Mouse (Mus musculus) testis, adult 2 months (tissue): ENCODE measurements around the gene Lrrc57. TPM values are rescaled to one million over a fixed set of nuclear protein-coding genes. Genes with fewer than 3 reads are reported as not detected.
A peak's percentile ranks its signal among the peaks of the same experiment; 100 is the strongest.

ENCODE experiments used
- H3K27ac ChIP-seq: fragments of 200-500 bp; 2 replicates; pipeline ENCODE4 v1.5.1; 2012; ENCODE audit warnings: low read depth, low read length; ENCODE audit not compliant: control insufficient read depth, insufficient read depth
- H3K27me3 ChIP-seq: fragments of 200-500 bp; 2 replicates; pipeline ENCODE4 v1.6.1; 2012; ENCODE audit warnings: mild to moderate bottlenecking, low read length, moderate library complexity; ENCODE audit not compliant: control insufficient read depth, insufficient read depth
- H3K36me3 ChIP-seq: fragments of 200-500 bp; 2 replicates; pipeline ENCODE4 v1.6.1; 2012; ENCODE audit warnings: mild to moderate bottlenecking, low read length; ENCODE audit not compliant: control insufficient read depth, insufficient read depth
- H3K4me1 ChIP-seq: fragments of 200-500 bp; 2 replicates; pipeline ENCODE4 v1.6.1; 2012; ENCODE audit warnings: low read length; ENCODE audit not compliant: control insufficient read depth, insufficient read depth
- H3K4me3 ChIP-seq: fragments of 200-500 bp; 2 replicates; pipeline ENCODE4 v1.5.1; 2012; ENCODE audit warnings: low read depth, mild to moderate bottlenecking, low read length, moderate library complexity, mixed read lengths; ENCODE audit not compliant: control insufficient read depth
- CTCF ChIP-seq: fragments of 200-500 bp; IDR thresholded peaks from 2 replicates; pipeline ENCODE4 v1.5.1; 2012; ENCODE audit warnings: low read depth, mild to moderate bottlenecking, inconsistent platforms, low read length, moderate library complexity; ENCODE audit not compliant: control insufficient read depth, insufficient read depth, insufficient replicate concordance
- POLR2A ChIP-seq: fragments of 200-500 bp; IDR thresholded peaks from 2 replicates; pipeline ENCODE4 v1.6.1; 2012; ENCODE audit warnings: low read depth, mild to moderate bottlenecking, inconsistent platforms, low read length, moderate library complexity; ENCODE audit not compliant: control insufficient read depth
- polyA plus RNA-seq: library from polyadenylated mRNA; depleted of rRNA; stranded (reverse); fragments of >200 nt; gene quantifications from 2 replicates; pipeline ENCODE4 v1.2.3, GENCODE M21; 2012

The Lrrc57 gene
- polyA plus RNA-seq, 1 experiment, result 232 TPM

DNA sequence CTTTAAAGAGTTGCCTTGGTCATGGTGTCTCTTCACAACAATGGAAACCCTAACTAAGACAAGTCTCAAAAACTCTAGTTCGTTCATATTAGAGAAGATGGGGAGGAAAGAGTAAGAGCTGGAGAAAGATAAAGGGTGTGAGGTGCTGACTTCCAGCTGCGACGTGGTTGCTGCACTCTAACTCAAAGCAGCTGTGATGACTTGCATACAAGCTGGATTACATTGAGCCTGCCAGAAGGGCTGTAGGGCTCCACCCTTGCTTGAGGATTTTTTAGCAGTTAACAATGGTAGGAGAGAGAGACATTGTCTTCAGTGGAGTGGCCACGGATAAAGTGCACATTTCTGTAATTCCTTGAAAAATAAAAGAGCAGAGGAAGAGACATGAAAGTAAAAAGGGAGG is 37.5 kb upstream of the Lrrc57 start:
- TF ChIP-seq CTCF (no peak), POLR2A (no peak)
- H3K27me3 ChIP-seq, result no peaks in the 10 kb centered on the region
- no peak overlapping the region for H3K4me3 ChIP-seq
- H3K27ac ChIP-seq, result no peak overlapping the region
- H3K4me1 ChIP-seq, result peaks cover 2% of the 10 kb centered on the region; the same call in 1 of the 2 replicates
- H3K36me3 ChIP-seq, result no peaks in the 10 kb centered on the region

DNA sequence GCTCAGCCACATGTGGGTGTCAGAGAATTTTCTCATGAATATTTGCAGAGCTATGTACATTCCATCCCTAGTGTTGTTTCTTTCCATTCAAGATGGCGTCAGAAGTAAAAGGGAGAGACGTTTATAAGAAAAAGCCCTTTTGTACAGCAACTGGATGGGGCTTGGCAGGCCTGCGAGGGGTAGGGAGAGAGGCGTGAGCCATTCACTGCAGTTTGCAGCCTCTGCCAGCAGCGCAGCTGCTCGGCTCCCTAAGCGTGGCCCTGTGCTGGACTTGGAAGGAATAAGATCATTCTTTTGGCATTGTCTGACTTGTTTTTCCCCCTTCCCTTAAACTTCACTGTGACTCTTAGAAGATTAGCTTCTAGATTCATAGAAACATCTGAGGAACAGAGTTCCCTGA is 34.5 kb upstream of the Lrrc57 start:
- Histone ChIP-seq H3K27me3 (no peaks in the 10 kb centered on the region), H3K4me3 (no peak overlapping the region), H3K27ac (no peak overlapping the region), H3K4me1 (peaks cover 2% of the 10 kb centered on the region; the same call in 1 of the 2 replicates), H3K36me3 (no peaks in the 10 kb centered on the region)
- no peak for TF ChIP-seq POLR2A
- TF ChIP-seq CTCF, result no peak

DNA sequence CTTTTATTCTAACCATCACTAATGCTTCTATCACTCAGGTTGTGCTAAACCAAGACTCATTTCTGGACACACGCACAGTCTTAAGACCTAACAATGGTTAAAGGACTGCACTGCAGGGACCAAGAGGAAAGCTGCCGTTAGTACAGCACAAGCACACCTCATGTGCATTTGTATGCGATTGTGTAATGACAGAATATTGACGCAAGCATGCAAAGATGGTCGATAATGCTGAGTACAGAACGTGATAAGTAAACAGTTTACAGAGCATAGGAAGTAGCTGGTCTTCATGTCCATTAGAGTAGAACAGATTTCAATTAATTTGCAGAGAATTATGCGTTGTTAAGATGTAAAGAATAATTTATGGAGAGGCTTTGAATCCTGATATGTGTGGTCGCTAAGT is 31.5 kb upstream of the Lrrc57 start:
- Histone ChIP-seq H3K27ac (no peak overlapping the region), H3K27me3 (no peaks in the 10 kb centered on the region), H3K4me3 (no peak overlapping the region), H3K36me3 (no peaks in the 10 kb centered on the region), H3K4me1 (peaks cover 2% of the 10 kb centered on the region; the same call in 1 of the 2 replicates)
- no peak for TF ChIP-seq POLR2A
- TF ChIP-seq CTCF, result no peak

DNA sequence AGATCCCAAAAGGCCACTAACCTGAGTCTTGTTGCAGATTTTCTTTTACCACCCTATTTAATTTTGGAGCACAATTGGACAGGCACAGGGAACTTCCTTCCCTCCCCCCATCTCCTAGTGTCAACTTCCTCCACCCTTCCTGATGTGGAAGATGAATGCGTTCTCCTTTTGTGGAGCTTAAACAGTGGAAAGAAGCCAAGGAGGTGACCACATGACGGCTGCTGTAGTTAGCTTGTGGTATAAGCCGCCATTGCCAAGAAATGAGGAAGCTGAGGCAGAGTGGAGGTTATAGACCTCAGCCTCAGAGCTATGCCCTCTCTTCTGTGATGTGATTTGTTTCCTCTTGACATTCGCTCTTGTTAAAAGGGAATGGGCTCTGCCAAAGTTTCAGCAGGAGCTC is 22.6 kb upstream of the Lrrc57 start:
- Histone ChIP-seq H3K36me3 (no peaks in the 10 kb centered on the region), H3K4me3 (no peak overlapping the region), H3K4me1 (peaks cover 5% of the 10 kb centered on the region), H3K27me3 (no peaks in the 10 kb centered on the region), H3K27ac (no peak overlapping the region)
- TF ChIP-seq POLR2A (no peak), CTCF (no peak)

DNA sequence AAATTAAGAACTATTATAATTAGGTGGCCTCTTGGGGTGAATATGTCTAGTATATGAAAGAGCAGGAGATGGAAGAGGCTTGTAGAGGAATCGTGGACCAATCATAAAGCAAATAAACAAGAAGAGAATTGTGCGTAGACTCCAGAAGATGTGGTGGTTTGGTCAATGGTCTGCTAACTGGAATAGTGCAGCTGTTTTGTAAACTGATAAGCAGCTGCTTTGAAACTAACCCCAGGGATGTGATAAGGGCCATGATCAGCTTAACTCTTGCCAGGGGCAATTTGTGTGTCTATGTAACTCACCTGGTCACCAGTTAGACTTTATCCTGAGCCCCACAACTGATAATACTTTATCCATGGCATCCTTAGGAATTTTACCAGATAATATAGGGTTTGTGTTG is 22.2 kb upstream of the Lrrc57 start:
- TF ChIP-seq CTCF, result no peak
- TF ChIP-seq POLR2A, result no peak
- Histone ChIP-seq H3K4me3 (no peak overlapping the region), H3K36me3 (no peaks in the 10 kb centered on the region), H3K27me3 (no peaks in the 10 kb centered on the region), H3K4me1 (peaks cover 5% of the 10 kb centered on the region), H3K27ac (no peak overlapping the region)

DNA sequence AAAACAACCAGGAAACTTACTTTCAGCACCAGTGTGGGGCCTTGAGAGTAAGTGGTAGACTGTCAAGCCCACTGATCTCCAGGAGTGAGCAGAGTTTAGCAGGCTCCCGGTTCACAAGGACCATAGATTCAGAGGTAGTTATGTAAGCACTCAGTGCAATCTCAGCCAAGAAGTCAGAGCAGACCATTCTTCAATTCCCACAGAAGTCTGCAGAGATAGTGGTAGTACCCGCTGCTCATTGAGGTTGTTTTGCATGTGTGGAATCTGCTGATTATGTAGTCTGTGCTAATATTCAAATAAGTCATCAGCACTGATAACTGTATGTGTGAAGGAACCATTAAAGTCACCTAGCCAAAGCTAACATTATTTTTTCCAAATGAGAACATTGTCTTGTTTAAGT is 21.3 kb upstream of the Lrrc57 start:
- TF ChIP-seq CTCF, result no peak
- no peak for TF ChIP-seq POLR2A
- H3K36me3 ChIP-seq, result no peaks in the 10 kb centered on the region
- no peaks in the 10 kb centered on the region for H3K27me3 ChIP-seq
- no peak overlapping the region for H3K4me3 ChIP-seq
- peaks cover 5% of the 10 kb centered on the region for H3K4me1 ChIP-seq
- no peak overlapping the region for H3K27ac ChIP-seq

DNA sequence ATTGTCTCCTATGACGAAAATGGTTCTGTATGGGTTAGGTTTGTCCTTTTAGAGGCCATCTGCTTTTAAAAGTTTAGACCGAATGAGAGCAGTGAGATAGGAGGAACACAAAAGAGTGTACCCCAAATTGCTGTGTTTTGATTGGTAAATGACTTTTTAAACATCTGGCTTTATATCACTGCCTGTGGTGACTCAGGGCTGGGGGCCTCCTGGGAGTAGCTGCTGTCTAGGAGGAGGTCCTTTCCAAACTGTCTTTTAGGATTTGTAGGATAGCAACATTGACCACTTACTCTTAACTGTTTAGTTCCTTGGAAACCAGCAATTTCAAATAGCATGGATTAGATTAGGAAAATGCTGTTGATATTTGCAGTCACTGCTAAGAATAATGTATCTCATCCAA is 20.9 kb upstream of the Lrrc57 start:
- H3K36me3 ChIP-seq, result no peaks in the 10 kb centered on the region
- no peak overlapping the region for H3K27ac ChIP-seq
- TF ChIP-seq CTCF, result no peak
- TF ChIP-seq POLR2A, result no peak
- H3K27me3 ChIP-seq, result no peaks in the 10 kb centered on the region
- peaks cover 5% of the 10 kb centered on the region for H3K4me1 ChIP-seq
- no peak overlapping the region for H3K4me3 ChIP-seq

DNA sequence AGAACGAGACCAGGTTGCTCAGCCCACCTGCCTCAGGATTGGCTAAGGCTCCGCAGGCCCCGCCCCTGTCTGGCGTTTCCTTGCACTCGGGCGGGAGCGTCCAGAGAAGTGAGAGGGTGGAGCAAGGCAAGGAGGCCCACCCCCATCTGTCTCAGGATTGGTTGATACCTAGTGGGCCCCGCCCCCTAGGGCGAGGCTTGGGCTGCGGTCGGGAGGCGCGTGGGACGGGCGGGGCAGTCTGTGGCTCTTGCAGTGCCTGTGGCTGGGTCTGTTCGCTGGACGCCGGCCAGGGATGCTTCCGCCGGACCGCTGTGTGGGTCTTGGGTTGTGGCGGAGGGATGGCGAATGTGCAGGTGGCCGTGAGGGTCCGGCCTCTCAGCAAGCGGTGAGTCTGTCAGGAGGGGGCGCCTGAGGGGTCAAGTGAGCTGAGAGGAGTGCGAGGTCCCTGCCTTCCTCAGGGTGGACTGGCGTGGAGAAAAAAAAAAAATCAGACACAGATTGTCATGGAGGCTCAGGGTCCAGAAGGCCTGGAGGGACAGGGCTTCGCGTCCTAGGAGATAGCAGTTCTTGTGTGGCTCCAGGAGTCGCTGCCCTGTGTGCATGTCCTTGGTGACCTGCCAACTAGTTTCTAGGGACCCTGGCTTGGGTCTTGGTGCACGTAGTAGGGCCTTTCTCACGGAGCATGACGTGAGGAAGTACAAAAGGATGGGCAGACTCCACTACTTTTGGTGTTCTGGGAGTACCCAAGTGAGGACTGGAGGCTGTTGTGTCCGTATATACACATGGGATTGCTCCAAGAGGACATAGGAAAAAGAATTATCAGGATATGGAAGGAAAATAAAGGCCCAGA is 19.8 kb upstream of the Lrrc57 start, which contains the start of gene Stard9:
TSS of gene Stard9 (plus strand) at position 236 of the 850 bp plus-strand sequence.
- peaks cover 5% of the 10 kb centered on the region for H3K4me1 ChIP-seq
- H3K27ac ChIP-seq, result peak within 1 kb of the TSS; percentile 71
- TF ChIP-seq CTCF (no peak), POLR2A (peak; percentile 70)
- H3K4me3 ChIP-seq, result peak within 1 kb of the TSS; percentile 90
- no peaks in the 10 kb centered on the region for H3K27me3 ChIP-seq
- H3K36me3 ChIP-seq, result no peaks in the 10 kb centered on the region
